In genomic region chr9:112235041-112235695, GRCm38 (mm10) we compare ENCODE assay signal across 7 mouse cellular contexts. TPM values are rescaled to one million over a fixed set of nuclear protein-coding genes. Genes with fewer than 3 reads are reported as not detected.
A peak's percentile ranks its signal among the peaks of the same experiment; 100 is the strongest.
DNase-seq lines count a peak whose midpoint lies in the region; ATAC-seq and TF ChIP-seq lines count a peak whose summit lies in the region.

No protein-coding gene starts in this region.

- H3K4me1 ChIP-seq in E14TG2a.4 (replicated peaks; ENCODE audit: low read depth, low read length) = peaks cover 10% of the 10 kb centered on the region
- peaks cover 15% of the 10 kb centered on the region for H3K4me1 ChIP-seq in heart, embryonic 13.5 days
- peaks cover 3% of the 10 kb centered on the region; the same call in 1 of the 2 replicates for H3K4me1 ChIP-seq in midbrain, embryonic 15.5 days

- no peak for TF ChIP-seq CTCF in E14TG2a.4 (conservative IDR thresholded peaks at IDR 0.05; ENCODE audit: low read length)

- peaks cover 66% of the 10 kb centered on the region for H3K27me3 ChIP-seq in E14TG2a.4 (ENCODE audit: insufficient read depth, low read length)
- peaks cover 76% of the 10 kb centered on the region for H3K27me3 ChIP-seq in heart, embryonic 13.5 days (replicated peaks)
- no peaks in the 10 kb centered on the region for H3K27me3 ChIP-seq in midbrain, embryonic 15.5 days (replicated peaks)

- under 1% methylated on average over 39 of the region's 44 CpGs for WGBS in heart, embryonic 13.5 days
- WGBS in midbrain, embryonic 15.5 days = under 1% methylated on average over 44 of the region's 44 CpGs

- peak overlapping the region; percentile 74 for H3K4me3 ChIP-seq in E14TG2a.4 (replicated peaks; ENCODE audit: low read length)
- H3K4me3 ChIP-seq in heart, embryonic 13.5 days = peak overlapping the region; percentile 57
- H3K4me3 ChIP-seq in midbrain, embryonic 15.5 days = peak overlapping the region; percentile 58

- peak overlapping the region; percentile 89 for H3K4me2 ChIP-seq in heart, embryonic 13.5 days
- H3K4me2 ChIP-seq in midbrain, embryonic 15.5 days = peak overlapping the region; percentile 75

- H3K27ac ChIP-seq in heart, embryonic 13.5 days (replicated peaks) = no peak overlapping the region
- H3K27ac ChIP-seq in midbrain, embryonic 15.5 days = peak overlapping the region; percentile 93

- ATAC-seq in heart, embryonic 13.5 days (ENCODE audit: extremely low read depth, insufficient number of reproducible peaks, low FRiP score, low TSS enrichment) = peak; percentile 35; the same call in 1 of the 2 replicates
- peak; percentile 93 for ATAC-seq in midbrain, embryonic 15.5 days (replicated peaks)

- peak; percentile 22 for DNase-seq in T-cell, adult 2 months (ENCODE audit: low spot score)
- peak; percentile 52 for DNase-seq in embryo, embryonic 10.5 days (ENCODE audit: low spot score)
- DNase-seq in left cerebral cortex, adult 8-10 months (ENCODE audit: low spot score in 2 of 2) = peak; percentile 66 to 74
- peak; percentile 59 for DNase-seq in thymus, postnatal 0 days (ENCODE audit: low spot score)

- peak overlapping the region; percentile 70 for H3K9ac ChIP-seq in heart, embryonic 13.5 days
- peak overlapping the region; percentile 77 for H3K9ac ChIP-seq in midbrain, embryonic 15.5 days

- H3K36me3 ChIP-seq in E14TG2a.4 (ENCODE audit: insufficient read depth, low read length) = no peaks in the 10 kb centered on the region
- H3K36me3 ChIP-seq in heart, embryonic 13.5 days = no peaks in the 10 kb centered on the region
- no peaks in the 10 kb centered on the region for H3K36me3 ChIP-seq in midbrain, embryonic 15.5 days (replicated peaks)

- H3K9me3 ChIP-seq in E14TG2a.4 (ENCODE audit: low read length) = no peaks in the 10 kb centered on the region
- no peaks in the 10 kb centered on the region for H3K9me3 ChIP-seq in heart, embryonic 13.5 days
- H3K9me3 ChIP-seq in midbrain, embryonic 15.5 days = no peaks in the 10 kb centered on the region

RNA-seq across cellular contexts. Expression of gene Arpp21, which starts 0.6 kb away (rescaled TPM):
- 2.4 and 3.2 TPM in 2 replicates for polyA plus RNA-seq in heart, embryonic 13.5 days (2015; fragmentation: Nextera tagmentation; extraction: Ambion mirVana)
- 100 to 1,000 TPM; 639 to 745 (median 708) TPM for total RNA-seq in left cerebral cortex, adult 8-10 months (2022)
- polyA plus RNA-seq in midbrain, embryonic 15.5 days (2015; fragmentation: Nextera tagmentation; extraction: Ambion mirVana) = 52.1 and 56.4 TPM in 2 replicates
- polyA plus RNA-seq in thymus, postnatal 0 days (2015; fragmentation: Nextera tagmentation; extraction: Ambion mirVana) = 391 and 434 TPM in 2 replicates

Comparison
In these comparisons a context has a peak if more than half of its experiments do, and no peak if none do; other contexts are left out.
1. RNA of gene Arpp21, which starts 0.6 kb away (polyA plus RNA-seq): 391 to 434 TPM in thymus, postnatal 0 days and 52.1 to 56.4 TPM in midbrain, embryonic 15.5 days; 2.4 to 3.2 TPM in heart, embryonic 13.5 days; every median in the first group is over 10 times any median in the second.
2. Peak in every context shown above with its lines, with median percentiles within 50 percentile points of each other: H3K4me3 ChIP-seq and DNase-seq.